Mouse (Mus musculus) thymus, adult 2 months (tissue): ENCODE measurements around the gene Piwil4.

Experiments
- CTCF ChIP-seq: fragments of 200-500 bp; IDR thresholded peaks from 2 replicates; pipeline ENCODE4 v1.5.1; 2012; ENCODE audit warnings: mild to moderate bottlenecking, control low read depth, low read length, moderate library complexity, borderline replicate concordance; ENCODE audit not compliant: control insufficient read depth, poor library complexity, insufficient read depth; ENCODE audit errors: extremely low read depth
- POLR2A ChIP-seq: fragments of 200-500 bp; IDR thresholded peaks from 2 replicates; pipeline ENCODE4 v1.6.1; 2012; ENCODE audit warnings: mild to moderate bottlenecking, low read length, control low read depth, moderate library complexity; ENCODE audit not compliant: control insufficient read depth, poor library complexity, insufficient read depth; ENCODE audit errors: extremely low read depth

DNA sequence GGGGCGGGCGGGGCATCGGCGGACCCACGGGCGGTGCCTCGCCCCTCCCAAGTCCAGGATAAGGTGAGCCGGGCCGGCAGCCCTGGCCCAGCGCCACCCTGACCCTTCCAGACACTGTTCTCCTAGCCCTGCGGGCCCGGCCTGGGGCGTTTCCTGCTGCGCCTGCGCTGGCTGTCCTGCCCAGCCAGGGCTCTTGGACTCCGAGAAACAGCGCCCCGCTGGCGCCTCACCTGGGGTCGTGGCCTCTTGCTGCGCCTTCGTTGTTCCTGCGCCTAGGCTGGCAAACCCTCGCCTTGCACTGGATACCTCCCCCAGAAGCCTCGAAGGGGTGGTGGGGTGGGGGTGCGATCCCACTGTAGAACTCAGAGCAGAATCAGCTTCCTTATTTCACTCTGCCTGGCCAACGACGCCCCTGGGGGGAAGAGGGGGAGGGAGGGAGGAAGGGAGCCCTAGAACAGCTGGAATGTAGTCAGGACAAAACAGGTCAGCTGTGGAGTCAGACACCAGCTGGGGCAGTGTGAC lies 11.5 kb upstream of the Piwil4 start, which contains the start of gene Fut4:
- TF ChIP-seq CTCF (no peak), POLR2A (no peak)
